Mouse (Mus musculus) bone marrow macrophage, adult 2 months (primary cell): ENCODE results near the gene Atp4b.

Experiments used
- CTCF ChIP-seq: IDR thresholded peaks from 2 replicates; pipeline ENCODE4 v1.5.1; 2012; ENCODE audit warnings: low read depth, mild to moderate bottlenecking, low read length, moderate library complexity
- POLR2A ChIP-seq: IDR thresholded peaks from 2 replicates; pipeline ENCODE4 v1.6.1; 2012; ENCODE audit warnings: mild to moderate bottlenecking, low read depth, low read length, borderline replicate concordance

DNA sequence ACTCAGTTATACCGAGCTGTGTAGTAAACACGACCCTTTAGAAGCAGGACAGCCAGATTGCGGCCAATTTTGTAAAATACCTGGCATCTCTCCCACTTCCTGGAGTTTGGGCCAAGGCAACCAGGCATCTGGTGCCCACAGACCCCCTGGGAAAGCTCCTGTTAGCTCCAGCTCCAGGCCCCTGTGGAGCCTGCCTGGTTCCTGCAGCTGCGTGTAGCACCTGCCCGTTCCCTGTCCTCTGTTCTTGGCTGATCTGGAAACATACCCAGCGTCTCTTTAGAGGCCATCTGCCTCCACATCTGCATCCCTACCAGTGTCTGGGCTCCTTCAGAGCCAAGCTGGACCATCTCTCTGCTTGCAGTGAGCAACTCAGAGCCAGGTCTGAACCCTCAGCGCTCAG is 33.8 kb upstream of the Atp4b start:
- TF ChIP-seq CTCF, result no peak
- TF ChIP-seq POLR2A, result no peak
